Mouse (Mus musculus): Measurements from ENCODE around the gene Ifitm10. TPM values are rescaled to one million over a fixed set of nuclear protein-coding genes. Genes with fewer than 3 reads are reported as not detected.
"Not testable (repeated sequence)": the region's sequence is repeated elsewhere in the genome, so short reads cannot be mapped to it uniquely, and the experiment has no call there.

Ifitm10 gene
- total and polyA plus RNA-seq, 2 experiments from 2014 or later, result 3.9 to 4.0 TPM

GRCm38 (mm10) chr7:142416225-142416624 is 42.7 kb upstream of the Ifitm10 start:
- WGBS, result 42% methylated on average over 3 of the region's 3 CpGs
- Histone ChIP-seq H3K4me3 (ENCODE audit: low read depth, low read length) (no peak overlapping the region), H3K4me1 (ENCODE audit: control insufficient read depth, insufficient read depth) (no peaks in the 10 kb centered on the region), H3K9me3 (replicated peaks; ENCODE audit: control insufficient read depth, low read length) (no peaks in the 10 kb centered on the region), H3K4me2 (ENCODE audit: low read depth, low read length) (no peak overlapping the region), H3K36me3 (replicated peaks; ENCODE audit: control insufficient read depth, insufficient read depth, low read length) (no peaks in the 10 kb centered on the region), H3K9ac (replicated peaks; ENCODE audit: low read depth, low read length) (no peak overlapping the region), H3K27me3 (ENCODE audit: control insufficient read depth, insufficient read depth, low read length) (no peaks in the 10 kb centered on the region), H3K27ac (ENCODE audit: low read depth) (no peak overlapping the region)
- TF ChIP-seq CTCF (IDR thresholded peaks at IDR 0.05; ENCODE audit: low read depth), result no peak
- no peak for TF ChIP-seq EP300 (IDR thresholded peaks at IDR 0.05; ENCODE audit: low read depth)
- DNase-seq (ENCODE audit: low spot score) (no peak), ATAC-seq (ENCODE audit: insufficient read depth, low read depth) (no peak)

- no peaks in the 10 kb centered on the region for H3K4me1 ChIP-seq (ENCODE audit: control insufficient read depth, insufficient read depth)
- WGBS, result 59% methylated on average over 4 of the region's 4 CpGs
- H3K9ac ChIP-seq (replicated peaks; ENCODE audit: low read depth, low read length), result no peak overlapping the region
- no peak overlapping the region for H3K4me2 ChIP-seq (ENCODE audit: low read depth, low read length)
- no peak for TF ChIP-seq EP300 (IDR thresholded peaks at IDR 0.05; ENCODE audit: low read depth)
- no peak for TF ChIP-seq CTCF (IDR thresholded peaks at IDR 0.05; ENCODE audit: low read depth)
- no peaks in the 10 kb centered on the region for H3K9me3 ChIP-seq (replicated peaks; ENCODE audit: control insufficient read depth, low read length)
- H3K36me3 ChIP-seq (replicated peaks; ENCODE audit: control insufficient read depth, insufficient read depth, low read length), result no peaks in the 10 kb centered on the region
- no peak for ATAC-seq (ENCODE audit: insufficient read depth, low read depth)
- no peak for DNase-seq (ENCODE audit: low spot score)
- H3K27ac ChIP-seq (ENCODE audit: low read depth), result no peak overlapping the region
- no peaks in the 10 kb centered on the region for H3K27me3 ChIP-seq (ENCODE audit: control insufficient read depth, insufficient read depth, low read length)
- H3K4me3 ChIP-seq (ENCODE audit: low read depth, low read length), result no peak overlapping the region
Observed at GRCm38 (mm10) chr7:142415314-142415713, 41.8 kb upstream of the Ifitm10 start.

- Histone ChIP-seq H3K4me1 (ENCODE audit: control insufficient read depth, insufficient read depth) (no peaks in the 10 kb centered on the region), H3K4me3 (ENCODE audit: low read depth, low read length) (no peak overlapping the region), H3K27me3 (ENCODE audit: control insufficient read depth, insufficient read depth, low read length) (no peaks in the 10 kb centered on the region), H3K9ac (replicated peaks; ENCODE audit: low read depth, low read length) (no peak overlapping the region), H3K27ac (ENCODE audit: low read depth) (no peak overlapping the region), H3K36me3 (replicated peaks; ENCODE audit: control insufficient read depth, insufficient read depth, low read length) (no peaks in the 10 kb centered on the region), H3K9me3 (replicated peaks; ENCODE audit: control insufficient read depth, low read length) (no peaks in the 10 kb centered on the region), H3K4me2 (ENCODE audit: low read depth, low read length) (no peak overlapping the region)
- no peak for DNase-seq (ENCODE audit: low spot score)
- TF ChIP-seq CTCF (IDR thresholded peaks at IDR 0.05; ENCODE audit: low read depth) (no peak), EP300 (IDR thresholded peaks at IDR 0.05; ENCODE audit: low read depth) (no peak)
- ATAC-seq (ENCODE audit: insufficient read depth, low read depth), result no peak
- WGBS, result 71% methylated on average over 6 of the region's 6 CpGs
Observed at GRCm38 (mm10) chr7:142413285-142413684, 39.7 kb upstream of the Ifitm10 start.

GRCm38 (mm10) chr7:142409603-142410002 is 36.0 kb upstream of the Ifitm10 start:
- Histone ChIP-seq H3K9ac (replicated peaks; ENCODE audit: low read depth, low read length) (no peak overlapping the region), H3K9me3 (replicated peaks; ENCODE audit: control insufficient read depth, low read length) (no peaks in the 10 kb centered on the region), H3K27me3 (ENCODE audit: control insufficient read depth, insufficient read depth, low read length) (no peaks in the 10 kb centered on the region), H3K4me1 (ENCODE audit: control insufficient read depth, insufficient read depth) (no peaks in the 10 kb centered on the region), H3K4me2 (ENCODE audit: low read depth, low read length) (no peak overlapping the region), H3K27ac (ENCODE audit: low read depth) (no peak overlapping the region), H3K4me3 (ENCODE audit: low read depth, low read length) (no peak overlapping the region), H3K36me3 (replicated peaks; ENCODE audit: control insufficient read depth, insufficient read depth, low read length) (no peaks in the 10 kb centered on the region)
- WGBS, result 82% methylated on average over 3 of the region's 3 CpGs
- TF ChIP-seq EP300 (IDR thresholded peaks at IDR 0.05; ENCODE audit: low read depth) (no peak), CTCF (IDR thresholded peaks at IDR 0.05; ENCODE audit: low read depth) (no peak)
- ATAC-seq (ENCODE audit: insufficient read depth, low read depth) (no peak), DNase-seq (ENCODE audit: low spot score) (no peak)

GRCm38 (mm10) chr7:142408686-142409085 is 35.1 kb upstream of the Ifitm10 start:
- no peak overlapping the region for H3K9ac ChIP-seq (replicated peaks; ENCODE audit: low read depth, low read length)
- TF ChIP-seq EP300 (IDR thresholded peaks at IDR 0.05; ENCODE audit: low read depth) (no peak), CTCF (IDR thresholded peaks at IDR 0.05; ENCODE audit: low read depth) (no peak)

GRCm38 (mm10) chr7:142407935-142408334 is 34.4 kb upstream of the Ifitm10 start:
- H3K4me1 ChIP-seq (ENCODE audit: control insufficient read depth, insufficient read depth), result no peaks in the 10 kb centered on the region
- ATAC-seq (ENCODE audit: insufficient read depth, low read depth), result no peak
- DNase-seq (ENCODE audit: low spot score), result no peak
- 62% methylated on average over 4 of the region's 4 CpGs for WGBS
- H3K9me3 ChIP-seq (replicated peaks; ENCODE audit: control insufficient read depth, low read length), result no peaks in the 10 kb centered on the region
- H3K27me3 ChIP-seq (ENCODE audit: control insufficient read depth, insufficient read depth, low read length), result no peaks in the 10 kb centered on the region
- H3K4me3 ChIP-seq (ENCODE audit: low read depth, low read length), result no peak overlapping the region
- no peak overlapping the region for H3K4me2 ChIP-seq (ENCODE audit: low read depth, low read length)
- H3K27ac ChIP-seq (ENCODE audit: low read depth), result no peak overlapping the region
- no peak overlapping the region for H3K9ac ChIP-seq (replicated peaks; ENCODE audit: low read depth, low read length)
- TF ChIP-seq EP300 (IDR thresholded peaks at IDR 0.05; ENCODE audit: low read depth) (no peak), CTCF (IDR thresholded peaks at IDR 0.05; ENCODE audit: low read depth) (no peak)
- no peaks in the 10 kb centered on the region for H3K36me3 ChIP-seq (replicated peaks; ENCODE audit: control insufficient read depth, insufficient read depth, low read length)

More at GRCm38 (mm10) chr7:142408686-142409085, 35.1 kb upstream of the Ifitm10 start:
- H3K4me2 ChIP-seq (ENCODE audit: low read depth, low read length), result no peak overlapping the region
- no peaks in the 10 kb centered on the region for H3K27me3 ChIP-seq (ENCODE audit: control insufficient read depth, insufficient read depth, low read length)
- H3K27ac ChIP-seq (ENCODE audit: low read depth), result no peak overlapping the region
- no peaks in the 10 kb centered on the region for H3K9me3 ChIP-seq (replicated peaks; ENCODE audit: control insufficient read depth, low read length)
- no peaks in the 10 kb centered on the region for H3K36me3 ChIP-seq (replicated peaks; ENCODE audit: control insufficient read depth, insufficient read depth, low read length)
- H3K4me3 ChIP-seq (ENCODE audit: low read depth, low read length), result no peak overlapping the region
- ATAC-seq (ENCODE audit: insufficient read depth, low read depth) (no peak), DNase-seq (ENCODE audit: low spot score) (no peak)
- 92% methylated on average over 8 of the region's 8 CpGs for WGBS
- no peaks in the 10 kb centered on the region for H3K4me1 ChIP-seq (ENCODE audit: control insufficient read depth, insufficient read depth)

GRCm38 (mm10) chr7:142405134-142405533 is 31.6 kb upstream of the Ifitm10 start:
- not testable (repeated sequence) for H3K36me3 ChIP-seq (replicated peaks; ENCODE audit: control insufficient read depth, insufficient read depth, low read length); H3K9me3 ChIP-seq (replicated peaks; ENCODE audit: control insufficient read depth, low read length); H3K9ac ChIP-seq (replicated peaks; ENCODE audit: low read depth, low read length); H3K27ac ChIP-seq (ENCODE audit: low read depth); H3K4me3 ChIP-seq (ENCODE audit: low read depth, low read length); H3K4me2 ChIP-seq (ENCODE audit: low read depth, low read length); ATAC-seq (ENCODE audit: insufficient read depth, low read depth); DNase-seq (ENCODE audit: low spot score); H3K27me3 ChIP-seq (ENCODE audit: control insufficient read depth, insufficient read depth, low read length); H3K4me1 ChIP-seq (ENCODE audit: control insufficient read depth, insufficient read depth)
- WGBS, result 87% methylated on average over 5 of the region's 5 CpGs

Measured in heart, postnatal 0 days (tissue).